Mouse (Mus musculus) limb, embryonic 11.5 days (tissue): Measurements from ENCODE around the gene Ppp2r5a. TPM values are rescaled to one million over a fixed set of nuclear protein-coding genes. Genes with fewer than 3 reads are reported as not detected.
A peak's percentile ranks its signal among the peaks of the same experiment; 100 is the strongest.

ENCODE experiments used
- ATAC-seq: fragments of 200-750 bp; cut with Nextera tagmentation; 2 replicates; pipeline ENCODE4 v1.8.0; 2017; ENCODE audit warnings: low read depth; ENCODE audit not compliant: insufficient number of reproducible peaks, low FRiP score, low TSS enrichment
- DNase-seq: peaks from one replicate; pipeline ENCODE4 v3.0.0-alpha.2; 2015; ENCODE audit warnings: low spot score
- H3K27ac ChIP-seq: fragments of 300-500 bp; sonication (generic); replicated peaks from 2 replicates; pipeline ENCODE4 v1.5.1; 2014; ENCODE audit warnings: low read depth, mild to moderate bottlenecking, low read length
- H3K27me3 ChIP-seq: fragments of 300-500 bp; sonication (generic); 2 replicates; pipeline ENCODE4 v1.6.1; 2014; ENCODE audit warnings: mild to moderate bottlenecking, low read length, mixed read lengths; ENCODE audit not compliant: control insufficient read depth, insufficient read depth
- H3K36me3 ChIP-seq: fragments of 300-500 bp; sonication (generic); 2 replicates; pipeline ENCODE4 v1.6.1; 2014; ENCODE audit warnings: mild to moderate bottlenecking, low read length, moderate library complexity, mixed read lengths; ENCODE audit not compliant: control insufficient read depth, insufficient read depth
- H3K4me1 ChIP-seq: fragments of 300-500 bp; sonication (generic); 2 replicates; pipeline ENCODE4 v1.6.1; 2014; ENCODE audit warnings: low read length, mixed read lengths; ENCODE audit not compliant: control insufficient read depth, insufficient read depth
- H3K4me2 ChIP-seq: fragments of 300-500 bp; sonication (generic); 2 replicates; pipeline ENCODE4 v1.6.1; 2014; ENCODE audit warnings: low read depth, mild to moderate bottlenecking, moderate library complexity; ENCODE audit not compliant: severe bottlenecking
- H3K4me3 ChIP-seq: fragments of 300-500 bp; sonication (generic); 2 replicates; pipeline ENCODE4 v1.5.1; 2014; ENCODE audit warnings: low read depth, low read length
- H3K9ac ChIP-seq: fragments of 300-500 bp; sonication (generic); 2 replicates; pipeline ENCODE4 v1.6.1; 2014; ENCODE audit warnings: mild to moderate bottlenecking, low read length
- H3K9me3 ChIP-seq: fragments of 300-500 bp; sonication (generic); 2 replicates; pipeline ENCODE4 v1.6.1; 2016; ENCODE audit warnings: low read length; ENCODE audit not compliant: control insufficient read depth
- WGBS: fragments of 180-500 bp; shearing (Covaris S2); extraction: QIAGEN DNeasy Blood & Tissue Kit; methylation state at CpG from one replicate; pipeline ENCODE4 v1.1.7; 2014; 5-methylcytosine and 5-hydroxymethylcytosine counted together
- polyA plus RNA-seq: library from polyadenylated mRNA; unstranded; fragments of >200 nt; fragmentation: Nextera tagmentation; extraction: Ambion mirVana; gene quantifications from 2 replicates; pipeline ENCODE4 v1.2.1, GENCODE M21; 2014

Ppp2r5a gene
- polyA plus RNA-seq, 1 experiment from 2014 or later = 17.0 TPM

DNA sequence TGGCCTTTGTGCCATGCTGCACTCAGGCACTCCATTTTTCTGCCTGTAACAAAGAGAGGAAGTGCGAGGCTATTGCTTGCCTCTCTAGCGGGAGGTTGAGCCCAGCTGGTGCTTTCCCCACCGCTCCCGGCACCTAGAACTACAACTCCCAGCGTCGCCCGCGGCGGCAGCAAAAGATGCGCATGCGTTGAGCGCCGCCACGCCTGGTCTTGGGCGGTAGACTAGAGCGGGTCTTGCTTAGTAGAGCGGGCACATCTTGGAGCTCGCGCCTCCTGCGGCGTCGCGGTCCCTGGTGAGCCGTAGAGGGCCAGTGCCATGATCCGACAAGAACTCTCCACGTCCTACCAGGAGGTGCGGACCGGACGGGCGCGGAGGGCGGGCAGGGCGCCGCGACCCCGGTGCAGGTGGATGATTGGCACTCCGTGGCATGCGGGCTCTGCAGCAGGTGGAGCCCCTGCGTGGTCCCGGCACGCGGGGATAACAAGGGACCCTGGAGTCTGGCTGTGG is 77.3 kb downstream of the Ppp2r5a start, which contains the start of gene Tmem206:
Gene Tmem206 (plus strand): TSS at position 187 of the 507 bp plus-strand sequence.
- ATAC-seq = peak; percentile 92
- Histone ChIP-seq H3K9me3 (no peaks in the 10 kb centered on the region), H3K27me3 (no peaks in the 10 kb centered on the region), H3K9ac (peak within 1 kb of the TSS; percentile 90), H3K27ac (no peak within 1 kb of the TSS; the same call in 1 of the 2 replicates), H3K4me2 (peak within 1 kb of the TSS; percentile 95), H3K36me3 (no peaks in the 10 kb centered on the region), H3K4me3 (peak within 1 kb of the TSS; percentile 91), H3K4me1 (0 out of 2 replicates have a peak, but pooled peaks cover 6% of the 10 kb centered on the region)
- 0% methylated on average over 42 of the region's 42 CpGs for WGBS
- peak; percentile 98 for DNase-seq

DNA sequence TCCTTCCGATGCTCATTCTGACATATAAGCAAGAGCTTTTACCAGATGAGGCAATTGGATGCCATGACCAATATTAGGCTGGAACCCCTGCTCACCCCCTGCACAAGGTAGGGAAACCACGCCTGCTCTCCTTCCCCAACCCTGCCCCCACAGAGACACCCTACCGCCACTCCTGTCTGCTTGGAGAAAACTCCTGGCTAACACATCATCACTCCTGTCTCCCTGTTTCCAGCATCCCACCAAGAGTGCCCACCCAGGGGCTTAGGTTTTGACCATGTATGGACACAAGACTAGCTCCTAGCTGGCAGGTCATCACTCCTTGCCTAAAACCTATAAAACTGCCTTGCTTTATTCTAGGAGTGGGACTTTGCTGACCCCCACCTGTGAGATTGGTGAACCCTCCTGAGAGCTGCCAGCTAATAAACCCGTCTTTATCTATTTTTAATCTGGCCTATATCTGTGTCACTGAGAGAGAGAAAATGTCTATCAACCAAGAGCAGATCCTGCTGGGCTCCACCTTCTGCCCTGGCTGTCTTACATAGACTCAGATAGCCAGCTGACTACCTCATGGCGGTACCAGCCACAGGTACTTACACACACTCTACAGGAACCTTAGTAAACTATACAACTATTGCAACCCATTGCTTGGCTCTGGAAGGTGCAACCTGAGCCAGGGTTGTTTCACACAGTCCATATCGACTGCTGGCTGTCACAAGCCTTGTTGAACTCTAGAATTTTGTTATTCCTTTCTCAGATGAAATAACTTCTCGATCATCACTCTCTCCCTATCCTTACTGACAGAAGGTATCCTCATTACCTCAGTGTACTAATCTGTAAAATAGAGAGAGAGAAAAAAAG is 78.1 kb downstream of the Ppp2r5a start:
- Histone ChIP-seq H3K9me3 (no peaks in the 10 kb centered on the region), H3K4me1 (0 out of 2 replicates have a peak, but pooled peaks cover 6% of the 10 kb centered on the region), H3K27ac (no peak overlapping the region; the same call in 1 of the 2 replicates), H3K36me3 (no peaks in the 10 kb centered on the region), H3K9ac (peak overlapping the region; percentile 90), H3K4me2 (no peak overlapping the region; the same call in 1 of the 2 replicates), H3K4me3 (no peak overlapping the region), H3K27me3 (no peaks in the 10 kb centered on the region)
- no peak for DNase-seq
- no peak; the same call in 1 of the 2 replicates for ATAC-seq
- WGBS = 82% methylated on average over 7 of the region's 7 CpGs

- 0 out of 2 replicates have a peak, but pooled peaks cover 6% of the 10 kb centered on the region for H3K4me1 ChIP-seq
- no peak overlapping the region for H3K4me2 ChIP-seq
- no peak for DNase-seq
- 86% methylated on average over 3 of the region's 3 CpGs for WGBS
- ATAC-seq = no peak
- H3K4me3 ChIP-seq = no peak overlapping the region
- no peaks in the 10 kb centered on the region for H3K27me3 ChIP-seq
- H3K27ac ChIP-seq = no peak overlapping the region
- no peaks in the 10 kb centered on the region for H3K9me3 ChIP-seq
- no peak overlapping the region for H3K9ac ChIP-seq
- H3K36me3 ChIP-seq = no peaks in the 10 kb centered on the region
These were observed 79.7 kb downstream of the Ppp2r5a start for GRCm38 (mm10) chr1:191323381-191323780.

DNA sequence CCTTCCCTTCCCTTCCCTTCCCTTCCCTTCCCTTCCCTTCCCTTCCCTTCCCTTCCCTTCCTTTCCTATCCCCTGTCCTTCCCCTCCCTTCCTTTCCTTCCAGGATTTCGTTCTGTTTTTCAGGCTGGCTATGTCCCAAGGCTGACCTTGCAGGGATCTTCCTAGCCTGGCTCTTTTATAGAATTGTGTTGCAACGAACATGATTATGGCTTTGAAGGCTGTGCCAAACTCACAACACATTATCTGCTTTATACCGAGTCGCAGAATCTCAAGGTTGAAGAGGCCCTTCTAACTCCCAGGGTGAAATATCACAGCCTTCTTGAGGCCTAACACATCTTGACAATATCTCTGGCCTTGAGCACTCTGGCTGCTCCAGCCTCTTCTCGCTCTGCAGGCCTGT is 84.4 kb downstream of the Ppp2r5a start:
- 83% methylated on average over 5 of the region's 5 CpGs for WGBS
- ATAC-seq = no peak
- H3K4me1 ChIP-seq = no peaks in the 10 kb centered on the region; the same call in 1 of the 2 replicates

GRCm38 (mm10) chr1:191317591-191318196 is 85.4 kb downstream of the Ppp2r5a start, which contains the start of gene Nenf:
Nenf (minus strand) TSS chr1:191318194.
- under 1% methylated on average over 52 of the region's 54 CpGs for WGBS
- peak; percentile 87 for ATAC-seq

More for the DNA sequence above, 84.4 kb downstream of the Ppp2r5a start:
- DNase-seq = no peak
- H3K36me3 ChIP-seq = no peaks in the 10 kb centered on the region
- H3K4me3 ChIP-seq = no peak overlapping the region
- no peak overlapping the region for H3K4me2 ChIP-seq
- no peaks in the 10 kb centered on the region for H3K27me3 ChIP-seq
- H3K9ac ChIP-seq = no peak overlapping the region
- H3K27ac ChIP-seq = no peak overlapping the region
- no peaks in the 10 kb centered on the region for H3K9me3 ChIP-seq

GRCm38 (mm10) chr1:191316818-191317217 is 86.3 kb downstream of the Ppp2r5a start:
- H3K4me2 ChIP-seq = no peak overlapping the region
- H3K9ac ChIP-seq = no peak overlapping the region
- H3K4me1 ChIP-seq = peaks cover 4% of the 10 kb centered on the region; the same call in 1 of the 2 replicates
- 87% methylated on average over 8 of the region's 8 CpGs for WGBS
- DNase-seq (no peak), ATAC-seq (no peak)
- H3K4me3 ChIP-seq = no peak overlapping the region
- no peaks in the 10 kb centered on the region for H3K27me3 ChIP-seq
- no peak overlapping the region for H3K27ac ChIP-seq
- no peaks in the 10 kb centered on the region for H3K36me3 ChIP-seq
- no peaks in the 10 kb centered on the region for H3K9me3 ChIP-seq

More at GRCm38 (mm10) chr1:191317591-191318196, 85.4 kb downstream of the Ppp2r5a start, which contains the start of gene Nenf:
- H3K9me3 ChIP-seq = no peaks in the 10 kb centered on the region
- peak within 1 kb of the TSS; percentile 74 for H3K4me2 ChIP-seq
- DNase-seq = peak; percentile 74
- H3K4me1 ChIP-seq = peaks cover 4% of the 10 kb centered on the region; the same call in 1 of the 2 replicates
- H3K4me3 ChIP-seq = peak within 1 kb of the TSS; percentile 74
- H3K27me3 ChIP-seq = no peaks in the 10 kb centered on the region
- H3K27ac ChIP-seq = peak within 1 kb of the TSS; percentile 62
- H3K9ac ChIP-seq = peak within 1 kb of the TSS; percentile 92
- H3K36me3 ChIP-seq = no peaks in the 10 kb centered on the region

DNA sequence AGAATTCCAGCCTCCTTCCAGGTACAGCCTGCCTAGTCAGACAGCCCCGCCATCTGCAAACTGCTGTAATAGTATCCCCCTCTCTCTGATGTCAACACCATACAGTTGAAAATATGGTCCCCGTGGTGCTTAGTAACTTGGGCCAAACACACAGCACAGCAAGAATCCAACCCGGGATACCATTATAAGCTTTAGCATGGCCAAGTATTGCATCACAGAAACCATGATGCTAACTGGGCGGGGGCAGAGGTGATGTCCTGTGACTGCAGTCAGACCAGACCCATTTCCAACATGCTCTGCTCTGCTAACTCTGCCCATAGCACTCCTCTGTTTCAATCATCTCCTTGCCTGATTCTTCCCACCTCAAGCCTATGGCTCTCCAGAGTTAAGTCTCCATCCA is 89.1 kb downstream of the Ppp2r5a start:
- ATAC-seq (no peak), DNase-seq (no peak)
- peaks cover 4% of the 10 kb centered on the region; the same call in 1 of the 2 replicates for H3K4me1 ChIP-seq
- H3K9ac ChIP-seq = no peak overlapping the region
- no peaks in the 10 kb centered on the region for H3K9me3 ChIP-seq
- H3K4me2 ChIP-seq = no peak overlapping the region
- no peaks in the 10 kb centered on the region for H3K27me3 ChIP-seq
- no peak overlapping the region for H3K27ac ChIP-seq
- no peaks in the 10 kb centered on the region for H3K36me3 ChIP-seq
- no peak overlapping the region for H3K4me3 ChIP-seq
- WGBS = 65% methylated on average over 4 of the region's 4 CpGs

- DNase-seq (no peak), ATAC-seq (no peak)
- Histone ChIP-seq H3K27ac (no peak overlapping the region), H3K4me2 (peak overlapping the region; percentile 41), H3K4me1 (peaks cover 4% of the 10 kb centered on the region; the same call in 1 of the 2 replicates), H3K4me3 (peak overlapping the region; percentile 36; the same call in 1 of the 2 replicates), H3K9me3 (no peaks in the 10 kb centered on the region), H3K27me3 (no peaks in the 10 kb centered on the region), H3K36me3 (no peaks in the 10 kb centered on the region), H3K9ac (no peak overlapping the region)
- WGBS = 72% methylated on average over 6 of the region's 6 CpGs
These were observed 89.9 kb downstream of the Ppp2r5a start for GRCm38 (mm10) chr1:191313158-191313557.
